Mouse (Mus musculus): ENCODE results near the gene Qrfpr.

The Qrfpr gene

GRCm38 (mm10) chr3:36221743-36222682, at the start of gene Qrfpr:
Gene Qrfpr (minus strand): TSS chr3:36222313.
- DNase-seq: peak; percentile 37

GRCm38 (mm10) chr3:36263873-36264272, 41.8 kb upstream of the Qrfpr start:
- no peak for DNase-seq

GRCm38 (mm10) chr3:36263265-36263664, 41.2 kb upstream of the Qrfpr start:
- DNase-seq: peak; percentile 17

GRCm38 (mm10) chr3:36250585-36250984, 28.5 kb upstream of the Qrfpr start:
- DNase-seq: peak; percentile 2

- DNase-seq: no peak
Measured at GRCm38 (mm10) chr3:36248446-36248845, 26.3 kb upstream of the Qrfpr start.

GRCm38 (mm10) chr3:36229941-36230340, 7.8 kb upstream of the Qrfpr start:
- DNase-seq: no peak

- DNase-seq: no peak
Measured at GRCm38 (mm10) chr3:36227246-36227645, 5.1 kb upstream of the Qrfpr start.

GRCm38 (mm10) chr3:36223361-36223760, 1.2 kb upstream of the Qrfpr start:
- peak; percentile 66 for DNase-seq

GRCm38 (mm10) chr3:36212758-36213157, 9.4 kb downstream of the Qrfpr start:
- no peak for DNase-seq

- peak; percentile 11 for DNase-seq
Measured at GRCm38 (mm10) chr3:36210939-36211338, 11.2 kb downstream of the Qrfpr start.

GRCm38 (mm10) chr3:36209776-36210555, 12.1 kb downstream of the Qrfpr start:
- DNase-seq: peak; percentile 73

GRCm38 (mm10) chr3:36207520-36208264, 14.4 kb downstream of the Qrfpr start:
- no peak for DNase-seq

- DNase-seq: no peak
Measured at GRCm38 (mm10) chr3:36202932-36203331, 19.2 kb downstream of the Qrfpr start.

- DNase-seq: no peak
Measured at GRCm38 (mm10) chr3:36201098-36201497, 21.0 kb downstream of the Qrfpr start.

GRCm38 (mm10) chr3:36189243-36189642, 32.9 kb downstream of the Qrfpr start:
- no peak for DNase-seq

- DNase-seq: no peak
Measured at GRCm38 (mm10) chr3:36186510-36186909, 35.6 kb downstream of the Qrfpr start.

- peak; percentile 72 for DNase-seq
Measured at GRCm38 (mm10) chr3:36181519-36181918, 40.6 kb downstream of the Qrfpr start.

- no peak for DNase-seq
Measured at GRCm38 (mm10) chr3:36173761-36174160, 48.4 kb downstream of the Qrfpr start.

- no peak for DNase-seq
Measured at GRCm38 (mm10) chr3:36171348-36171747, 50.8 kb downstream of the Qrfpr start.

GRCm38 (mm10) chr3:36170670-36171210, 51.4 kb downstream of the Qrfpr start:
- no peak for DNase-seq

- peak; percentile 50 for DNase-seq
Measured at GRCm38 (mm10) chr3:36155268-36155667, 66.8 kb downstream of the Qrfpr start.

- peak; percentile 95 for DNase-seq
Measured at GRCm38 (mm10) chr3:36150934-36151686, 71.0 kb downstream of the Qrfpr start, which contains the start of gene D3Ertd254e. Gene D3Ertd254e (plus strand): TSS chr3:36151017.

Data from retina, postnatal 1 day (tissue).